Mouse (Mus musculus): ENCODE results near the gene Vmn1r42. TPM values are rescaled to one million over a fixed set of nuclear protein-coding genes. Genes with fewer than 3 reads are reported as not detected.
"Not testable (repeated sequence)": the region's sequence is repeated elsewhere in the genome, so short reads cannot be mapped to it uniquely, and the experiment has no call there.

Vmn1r42 gene
- polyA plus RNA-seq (2015; fragmentation: Nextera tagmentation; extraction: Ambion mirVana): not detected in 2 replicates

DNA sequence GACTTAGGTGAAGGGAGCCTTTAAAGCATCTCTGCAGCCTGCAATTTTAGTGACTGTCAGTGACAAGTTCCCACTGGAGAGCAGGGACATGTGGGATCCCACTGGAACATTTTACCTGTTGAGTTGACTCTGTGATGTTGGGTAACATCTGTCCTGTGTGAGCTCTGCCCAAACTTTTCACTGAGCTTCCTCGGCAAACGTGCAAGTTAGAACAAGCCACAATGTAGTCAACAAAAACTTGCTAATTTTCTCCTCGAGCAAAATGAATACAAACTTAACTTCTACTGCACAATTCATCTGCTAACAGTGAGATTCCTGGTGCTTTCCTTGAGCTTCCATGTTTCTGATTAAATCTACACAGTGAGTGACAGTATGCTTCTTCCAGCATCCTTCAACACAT lies at the start of gene Vmn1r42, which contains the start of gene Vmn1r43:
Gene Vmn1r42, minus strand, starts transcription at position 101 of the 400 bp plus-strand sequence.
Gene Vmn1r43, minus strand, starts transcription at position 101 of the 400 bp plus-strand sequence.
- H3K4me1 ChIP-seq; H3K27ac ChIP-seq (replicated peaks); H3K36me3 ChIP-seq; H3K4me2 ChIP-seq; H3K9me3 ChIP-seq; ATAC-seq (ENCODE audit: extremely low read depth, insufficient number of reproducible peaks, low FRiP score, low TSS enrichment); H3K9ac ChIP-seq; H3K27me3 ChIP-seq (replicated peaks); H3K4me3 ChIP-seq: not testable (repeated sequence)
- WGBS: 67% methylated on average over 3 of the region's 3 CpGs

GRCm38 (mm10) chr6:89883812-89884211 lies 7.6 kb upstream of the Vmn1r42 start:
- 40% methylated on average over 2 of the region's 2 CpGs for WGBS

GRCm38 (mm10) chr6:89883360-89883759 lies 7.1 kb upstream of the Vmn1r42 start, which contains the start of gene Vmn1r44:
Vmn1r44 (plus strand) TSS chr6:89883660.
- Histone ChIP-seq H3K27ac (replicated peaks) (no peak within 1 kb of the TSS), H3K9me3 (0 out of 2 replicates have a peak, but pooled peaks cover 5% of the 10 kb centered on the region), H3K4me1 (no peaks in the 10 kb centered on the region), H3K4me3 (no peak within 1 kb of the TSS), H3K9ac (no peak within 1 kb of the TSS), H3K27me3 (replicated peaks) (no peaks in the 10 kb centered on the region), H3K4me2 (no peak within 1 kb of the TSS), H3K36me3 (no peaks in the 10 kb centered on the region)
- 78% methylated on average over 1 of the region's 1 CpGs for WGBS
- ATAC-seq (ENCODE audit: extremely low read depth, insufficient number of reproducible peaks, low FRiP score, low TSS enrichment): no peak

More at GRCm38 (mm10) chr6:89883812-89884211, 7.6 kb upstream of the Vmn1r42 start:
- peaks cover 5% of the 10 kb centered on the region; the same call in 1 of the 2 replicates for H3K9me3 ChIP-seq
- no peak overlapping the region for H3K4me2 ChIP-seq
- H3K36me3 ChIP-seq: no peaks in the 10 kb centered on the region
- H3K9ac ChIP-seq: no peak overlapping the region
- H3K27ac ChIP-seq (replicated peaks): no peak overlapping the region
- no peak overlapping the region for H3K4me3 ChIP-seq
- no peaks in the 10 kb centered on the region for H3K27me3 ChIP-seq (replicated peaks)
- no peak for ATAC-seq (ENCODE audit: extremely low read depth, insufficient number of reproducible peaks, low FRiP score, low TSS enrichment)
- H3K4me1 ChIP-seq: no peaks in the 10 kb centered on the region

DNA sequence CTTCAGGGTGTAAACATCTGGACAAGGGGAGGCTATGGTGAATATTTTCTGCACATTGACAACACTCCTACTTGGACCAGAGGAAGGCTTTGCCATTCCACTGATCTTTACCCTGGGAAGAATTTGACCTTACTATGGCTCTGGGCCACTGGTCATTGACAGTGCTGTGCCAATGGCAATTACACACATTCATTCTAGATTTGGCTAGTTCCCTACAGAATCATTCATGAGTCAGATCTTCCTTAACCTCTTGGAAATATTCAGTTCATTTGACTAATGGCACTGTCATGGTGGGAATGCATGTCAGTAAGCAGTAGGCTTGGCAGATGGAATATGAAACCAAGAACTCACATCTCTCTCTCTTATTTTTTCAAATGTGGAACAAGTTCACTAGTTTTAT lies 4.7 kb upstream of the Vmn1r42 start:
- no peak overlapping the region for H3K9ac ChIP-seq
- ATAC-seq (ENCODE audit: extremely low read depth, insufficient number of reproducible peaks, low FRiP score, low TSS enrichment): no peak
- 0 out of 2 replicates have a peak, but pooled peaks cover 5% of the 10 kb centered on the region for H3K9me3 ChIP-seq
- H3K27me3 ChIP-seq (replicated peaks): no peaks in the 10 kb centered on the region
- H3K27ac ChIP-seq (replicated peaks): no peak overlapping the region
- H3K4me1 ChIP-seq: no peaks in the 10 kb centered on the region
- H3K4me2 ChIP-seq: no peak overlapping the region
- H3K36me3 ChIP-seq: no peaks in the 10 kb centered on the region
- H3K4me3 ChIP-seq: no peak overlapping the region

DNA sequence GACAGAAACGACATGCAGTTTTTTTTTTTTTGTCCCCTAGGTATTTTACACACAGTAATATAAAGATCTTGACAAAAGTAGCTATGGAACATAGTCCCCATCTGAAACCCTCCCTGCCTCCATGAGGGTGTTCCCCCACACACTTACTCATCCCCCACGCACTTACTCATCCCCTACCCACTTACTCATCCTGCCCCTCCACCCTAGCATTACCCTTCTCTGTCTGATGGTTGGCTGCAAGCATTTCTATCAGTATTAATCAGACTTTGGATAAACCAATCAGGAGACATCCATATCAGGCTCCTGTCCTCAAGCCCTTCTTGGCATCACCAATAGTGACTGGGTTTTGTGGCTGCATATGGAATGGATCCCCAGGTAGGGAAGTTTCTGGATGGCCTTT lies 750 bp upstream of the Vmn1r42 start:
- Histone ChIP-seq H3K36me3 (no peaks in the 10 kb centered on the region), H3K27me3 (replicated peaks) (no peaks in the 10 kb centered on the region), H3K27ac (replicated peaks) (no peak overlapping the region), H3K4me1 (no peaks in the 10 kb centered on the region), H3K4me2 (no peak overlapping the region), H3K4me3 (no peak overlapping the region), H3K9ac (no peak overlapping the region), H3K9me3 (0 out of 2 replicates have a peak, but pooled peaks cover 5% of the 10 kb centered on the region)
- no peak for ATAC-seq (ENCODE audit: extremely low read depth, insufficient number of reproducible peaks, low FRiP score, low TSS enrichment)
- WGBS: 54% methylated on average over 2 of the region's 2 CpGs

DNA sequence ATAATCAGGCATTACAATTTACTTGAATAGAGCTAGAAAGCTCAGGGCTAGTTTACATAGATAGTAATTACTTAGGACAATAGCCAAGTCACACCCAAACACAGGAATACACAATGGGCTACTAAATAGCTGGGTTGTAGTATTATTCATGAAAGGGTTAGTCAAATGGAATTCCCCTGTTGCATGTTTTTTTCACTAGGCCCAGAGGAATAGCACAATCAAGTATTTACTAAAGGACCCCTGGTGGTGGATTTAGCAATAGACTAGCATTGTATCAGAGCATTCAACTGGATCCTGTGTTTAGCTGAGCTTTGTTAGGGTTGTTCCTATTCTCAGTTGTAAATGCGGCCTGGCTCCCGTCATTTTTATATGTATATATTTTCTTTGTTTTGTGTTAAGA lies 8.2 kb downstream of the Vmn1r42 start:
- Histone ChIP-seq H3K36me3 (no peaks in the 10 kb centered on the region), H3K4me1 (no peaks in the 10 kb centered on the region), H3K9me3 (peaks cover 22% of the 10 kb centered on the region), H3K27ac (replicated peaks) (no peak overlapping the region), H3K27me3 (replicated peaks) (no peaks in the 10 kb centered on the region), H3K4me2 (no peak overlapping the region), H3K9ac (no peak overlapping the region), H3K4me3 (no peak overlapping the region)
- no peak for ATAC-seq (ENCODE audit: extremely low read depth, insufficient number of reproducible peaks, low FRiP score, low TSS enrichment)
- WGBS: 93% methylated on average over 2 of the region's 2 CpGs

DNA sequence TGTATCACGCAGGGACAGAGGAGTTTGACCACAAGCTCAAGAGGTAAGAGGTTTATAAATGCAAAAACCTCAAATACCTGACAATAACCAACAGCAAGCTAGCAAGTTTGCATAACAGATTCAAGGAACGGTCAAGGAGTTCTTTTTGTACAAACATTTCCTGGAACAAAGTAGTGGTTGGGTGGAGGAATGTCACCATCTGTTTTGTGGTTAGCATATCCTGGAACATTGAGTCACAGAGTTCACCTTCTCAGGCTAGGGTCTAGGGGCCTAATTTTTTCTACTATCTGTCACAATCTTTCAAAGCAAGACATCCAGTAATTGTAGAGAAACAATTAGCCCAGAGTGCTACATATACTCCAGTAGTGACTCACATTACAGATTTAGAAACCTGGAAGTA lies 8.9 kb downstream of the Vmn1r42 start:
- Histone ChIP-seq H3K9ac (no peak overlapping the region), H3K27ac (replicated peaks) (no peak overlapping the region), H3K9me3 (peaks cover 28% of the 10 kb centered on the region), H3K4me1 (no peaks in the 10 kb centered on the region), H3K4me3 (no peak overlapping the region), H3K27me3 (replicated peaks) (no peaks in the 10 kb centered on the region), H3K36me3 (no peaks in the 10 kb centered on the region), H3K4me2 (no peak overlapping the region)
- no peak for ATAC-seq (ENCODE audit: extremely low read depth, insufficient number of reproducible peaks, low FRiP score, low TSS enrichment)
- WGBS: 76% methylated on average over 2 of the region's 2 CpGs

GRCm38 (mm10) chr6:89863792-89864191 lies 12.4 kb downstream of the Vmn1r42 start:
- no peak overlapping the region for H3K9ac ChIP-seq
- H3K9me3 ChIP-seq: peaks cover 30% of the 10 kb centered on the region
- no peak overlapping the region for H3K4me2 ChIP-seq
- H3K36me3 ChIP-seq: no peaks in the 10 kb centered on the region
- no peak overlapping the region for H3K27ac ChIP-seq (replicated peaks)
- H3K4me3 ChIP-seq: no peak overlapping the region
- no peaks in the 10 kb centered on the region for H3K4me1 ChIP-seq
- no peaks in the 10 kb centered on the region for H3K27me3 ChIP-seq (replicated peaks)
- 51% methylated on average over 4 of the region's 4 CpGs for WGBS
- no peak for ATAC-seq (ENCODE audit: extremely low read depth, insufficient number of reproducible peaks, low FRiP score, low TSS enrichment)

DNA sequence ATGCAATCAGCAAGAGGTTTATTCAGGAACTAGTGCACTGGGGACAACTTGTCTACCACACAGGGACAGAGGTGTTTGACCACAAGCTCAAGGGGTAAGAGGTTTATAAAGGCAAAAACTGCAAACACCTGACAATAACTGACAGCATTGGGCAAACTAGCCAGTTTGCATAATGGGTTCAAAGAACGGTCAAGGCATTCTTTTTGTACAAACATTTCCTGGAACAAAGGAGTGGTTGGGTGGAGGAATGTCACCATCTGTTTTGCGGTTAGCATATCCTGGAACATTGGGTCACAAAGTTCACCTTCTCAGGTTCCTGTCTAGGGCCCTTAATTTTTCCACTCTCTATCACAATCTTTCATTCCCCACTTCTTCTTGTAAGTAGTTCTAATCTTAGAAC lies 16.4 kb downstream of the Vmn1r42 start:
- Histone ChIP-seq H3K36me3 (no peaks in the 10 kb centered on the region), H3K27ac (replicated peaks) (no peak overlapping the region), H3K4me2 (no peak overlapping the region), H3K9ac (no peak overlapping the region), H3K9me3 (peaks cover 19% of the 10 kb centered on the region; the same call in 1 of the 2 replicates), H3K27me3 (replicated peaks) (no peaks in the 10 kb centered on the region), H3K4me1 (no peaks in the 10 kb centered on the region), H3K4me3 (no peak overlapping the region)
- no peak for ATAC-seq (ENCODE audit: extremely low read depth, insufficient number of reproducible peaks, low FRiP score, low TSS enrichment)
- WGBS: 79% methylated on average over 2 of the region's 2 CpGs

- 60% methylated on average over 3 of the region's 3 CpGs for WGBS
- Histone ChIP-seq H3K9ac (no peak overlapping the region), H3K4me2 (no peak overlapping the region), H3K27ac (replicated peaks) (no peak overlapping the region), H3K4me1 (no peaks in the 10 kb centered on the region), H3K36me3 (no peaks in the 10 kb centered on the region), H3K9me3 (peaks cover 16% of the 10 kb centered on the region; the same call in 1 of the 2 replicates), H3K27me3 (replicated peaks) (no peaks in the 10 kb centered on the region), H3K4me3 (no peak overlapping the region)
- ATAC-seq (ENCODE audit: extremely low read depth, insufficient number of reproducible peaks, low FRiP score, low TSS enrichment): no peak
These were observed 18.7 kb downstream of the Vmn1r42 start for GRCm38 (mm10) chr6:89857552-89857951.

Data from heart, embryonic 13.5 days (tissue).